28 mouse cellular contexts compared by ENCODE assay signal in genomic region chr11:64128016-64128415, GRCm38 (mm10). TPM values are rescaled to one million over a fixed set of nuclear protein-coding genes. Genes with fewer than 3 reads are reported as not detected.
DNase-seq lines count a peak whose midpoint lies in the region; ATAC-seq lines count a peak whose summit lies in the region.
"Had no signal": no experiment of that assay in that cellular context is flagged by ENCODE, and none has a peak within 500 bp of the region (broad histone marks: within the 10 kb centered on the region; RNA-seq: fewer than 3 reads in every experiment).

No protein-coding gene starts in this region.

- no peak overlapping the region for H3K27ac ChIP-seq in midbrain, embryonic 14.5 days (replicated peaks; ENCODE audit: low read depth, low read length)
- H3K27ac ChIP-seq: hindbrain, embryonic 12.5 days; hindbrain, postnatal 0 days; intestine, embryonic 15.5 days; limb, embryonic 13.5 days; liver, embryonic 14.5 days; midbrain, embryonic 15.5 days; neural tube, embryonic 15.5 days; stomach, postnatal 0 days had no signal

- no peaks in the 10 kb centered on the region for H3K36me3 ChIP-seq in midbrain, embryonic 14.5 days (ENCODE audit: control insufficient read depth, insufficient read depth, low read length)
- H3K36me3 ChIP-seq: hindbrain, embryonic 12.5 days; intestine, embryonic 15.5 days; limb, embryonic 13.5 days; midbrain, embryonic 15.5 days; neural tube, embryonic 15.5 days had no signal

- no peak overlapping the region for H3K9ac ChIP-seq in midbrain, embryonic 14.5 days (replicated peaks; ENCODE audit: low read length)
- H3K9ac ChIP-seq: hindbrain, embryonic 12.5 days; intestine, embryonic 15.5 days; limb, embryonic 13.5 days; liver, embryonic 14.5 days; lung, embryonic 14.5 days; midbrain, embryonic 15.5 days; neural tube, embryonic 15.5 days had no signal

- H3K4me1 ChIP-seq in midbrain, embryonic 14.5 days (ENCODE audit: control insufficient read depth, insufficient read depth, low read length) = peaks cover 2% of the 10 kb centered on the region; the same call in 1 of the 2 replicates
- H3K4me1 ChIP-seq: intestine, embryonic 15.5 days; midbrain, embryonic 15.5 days; neural tube, embryonic 15.5 days had no signal

- no peak for ATAC-seq in frontal cortex, adult (ENCODE audit: low TSS enrichment)
- ATAC-seq in midbrain, embryonic 14.5 days (ENCODE audit: low FRiP score, low TSS enrichment) = no peak
- ATAC-seq: CD4-positive, CD25-positive, alpha-beta regulatory T cell, adult 4 months; forebrain, embryonic 16.5 days; hindbrain, postnatal 0 days; intestine, embryonic 15.5 days; midbrain, embryonic 15.5 days had no signal

- no peak overlapping the region for H3K4me3 ChIP-seq in midbrain, embryonic 14.5 days (replicated peaks; ENCODE audit: low read depth, low read length)
- H3K4me3 ChIP-seq: erythroblast, embryonic 14.5 days; hindbrain, embryonic 12.5 days; intestine, embryonic 15.5 days; limb, embryonic 13.5 days; midbrain, embryonic 15.5 days; neural tube, embryonic 15.5 days had no signal

- no peak overlapping the region for H3K4me2 ChIP-seq in midbrain, embryonic 14.5 days (ENCODE audit: low read length)
- H3K4me2 ChIP-seq: hindbrain, embryonic 12.5 days; intestine, embryonic 15.5 days; limb, embryonic 13.5 days; lung, embryonic 14.5 days; midbrain, embryonic 15.5 days; neural tube, embryonic 15.5 days had no signal

- H3K27me3 ChIP-seq in midbrain, embryonic 14.5 days (ENCODE audit: control insufficient read depth, insufficient read depth, low read length) = no peaks in the 10 kb centered on the region
- H3K27me3 ChIP-seq: hindbrain, embryonic 12.5 days; intestine, embryonic 15.5 days; midbrain, embryonic 15.5 days; neural tube, embryonic 15.5 days had no signal

- no peaks in the 10 kb centered on the region for H3K9me3 ChIP-seq in midbrain, embryonic 14.5 days (ENCODE audit: control insufficient read depth, low read length)
- H3K9me3 ChIP-seq: hindbrain, embryonic 12.5 days; intestine, embryonic 15.5 days; limb, embryonic 13.5 days; midbrain, embryonic 15.5 days; neural tube, embryonic 15.5 days had no signal

- 86% methylated on average over 9 of the region's 9 CpGs for whole genome bisulfite sequencing in midbrain, embryonic 14.5 days

- DNase-seq in heart, adult 8-10 months (ENCODE audit: low spot score) = peak; percentile 0
- DNase-seq in heart, postnatal 4 days = no peak
- DNase-seq in retina, postnatal 1 day = peak; percentile 19
- DNase-seq in retina, embryonic 14.5 days (ENCODE audit: low spot score) = no peak
- DNase-seq in ovary, adult 18-20 months (ENCODE audit: low spot score) = peak; percentile 28
- no peak for DNase-seq in midbrain, embryonic 14.5 days
- DNase-seq: adrenal gland, adult 2 months; adrenal gland, postnatal 36 days; cerebellum, adult 2 months; cerebellum, postnatal 14 days; gastrocnemius, postnatal 10 days; kidney, adult 2 months; lung, embryonic 14.5 days; lung, postnatal 14 days; thymus, adult 18-20 months; thymus, postnatal 25 days had no signal

RNA-seq across cellular contexts. Expression of gene Cox10, which starts 48.7 kb away (rescaled TPM):
- total RNA-seq in heart, adult 8-10 months (2022) = 10 to 100 TPM; 60.5 to 68.8 (median 65.5) TPM
- 10 to 100 TPM; 64.4 to 65.3 TPM for total RNA-seq in heart, postnatal 4 days (2021)
- polyA plus RNA-seq in midbrain, embryonic 14.5 days (2014; fragmentation: Nextera tagmentation; extraction: Ambion mirVana) = 24.3 and 26.8 TPM in 2 replicates

Comparison
In these comparisons a context has a peak if more than half of its experiments do, and no peak if none do; other contexts are left out.
1. DNase-seq: peak in heart, adult 8-10 months (single experiment), retina, postnatal 1 day (single experiment) and ovary, adult 18-20 months (single experiment); none in heart, postnatal 4 days (single experiment), retina, embryonic 14.5 days (single experiment) and midbrain, embryonic 14.5 days (single experiment).